Mouse (Mus musculus): Measurements from ENCODE around the gene Gm49630.
"Not testable (repeated sequence)": the region's sequence is repeated elsewhere in the genome, so short reads cannot be mapped to it uniquely, and the experiment has no call there.

GRCm38 (mm10) chr17:7365615-7366014 is 6.2 kb downstream of the Gm49630 start:
- not testable (repeated sequence) for TF ChIP-seq CTCF (conservative IDR thresholded peaks at IDR 0.05; ENCODE audit: insufficient read depth, insufficient read length, low read depth, low read length); POLR2A (IDR thresholded peaks at IDR 0.05; ENCODE audit: low read depth, low read length)
